Mouse (Mus musculus) left cerebral cortex, postnatal 36 days (tissue): ENCODE data around the gene Car7. TPM values are rescaled to one million over a fixed set of nuclear protein-coding genes. Genes with fewer than 3 reads are reported as not detected.
A peak's percentile ranks its signal among the peaks of the same experiment; 100 is the strongest.

Source experiments
- DNase-seq, 2 experiments: peaks; one replicate each; pipeline ENCODE4 v3.0.0; 2021 to 2022; ENCODE audit warnings: low spot score in 2 of 2, mixed read lengths in 1 of 2
- intact Hi-C: fragments of 180-260 bp; cut with DNase I; formaldehyde crosslinking; loops from one replicate; pipeline ENCODE4 v1.15.1; 2025
- total RNA-seq, 2 experiments: library from RNA; stranded (reverse); gene quantifications; 2 replicates each; pipeline ENCODE4 v1.2.3; 2021

The Car7 gene
- total RNA-seq = 10 to 100 TPM; 24.7 to 34.0 TPM

DNA sequence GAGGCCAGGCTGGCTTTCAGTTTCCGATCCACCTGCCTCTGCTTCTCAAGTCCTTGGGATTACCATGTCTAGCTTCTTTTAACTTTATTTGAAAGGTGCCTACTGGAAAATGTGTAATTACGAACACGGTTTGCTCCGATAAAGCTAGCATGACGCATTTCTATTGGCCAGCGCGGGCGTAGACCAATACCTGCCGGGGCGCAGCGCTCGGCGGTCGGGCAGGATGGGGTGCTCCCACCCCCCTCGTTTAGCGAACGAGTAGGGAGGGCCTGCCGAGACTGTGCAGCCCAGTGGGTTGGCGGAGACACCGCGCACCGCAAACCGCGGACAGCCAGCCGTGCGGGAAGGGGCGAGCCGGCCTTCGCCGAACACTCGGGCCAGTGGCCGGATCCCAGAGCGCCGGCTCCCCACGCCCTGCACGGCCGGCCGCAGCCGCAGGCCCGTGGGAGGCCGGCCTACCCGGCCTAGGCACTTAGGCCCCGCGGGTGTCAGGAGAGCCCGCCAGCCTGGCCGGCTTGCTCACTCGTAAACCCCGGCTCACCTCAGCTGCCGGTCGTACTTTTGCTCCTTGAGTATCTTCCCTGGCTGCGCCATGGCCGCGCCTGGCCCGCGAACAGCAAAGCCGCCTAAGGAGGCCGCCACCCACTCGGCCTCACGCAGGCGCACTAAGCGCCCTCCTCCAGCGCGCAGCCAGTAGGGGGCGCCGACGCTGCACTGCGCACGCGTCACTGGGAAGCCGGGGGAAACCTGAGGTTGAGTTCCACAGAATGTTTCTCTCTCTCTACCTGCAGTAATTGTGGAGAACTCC is at the start of gene Car7, which contains the start of gene Nae1:
Gene Car7, plus strand, starts transcription at position 719 of the 808 bp plus-strand sequence.
Gene Nae1, minus strand, starts transcription at position 667 of the 808 bp plus-strand sequence.
- intact Hi-C loops = loop anchor here (5.0 to 10.0 kb wide), 2 partner anchors 33 to 89 kb away; partner anchors contain the start of gene Dync1li2
- peak; percentile 93 to 94 for DNase-seq

DNA sequence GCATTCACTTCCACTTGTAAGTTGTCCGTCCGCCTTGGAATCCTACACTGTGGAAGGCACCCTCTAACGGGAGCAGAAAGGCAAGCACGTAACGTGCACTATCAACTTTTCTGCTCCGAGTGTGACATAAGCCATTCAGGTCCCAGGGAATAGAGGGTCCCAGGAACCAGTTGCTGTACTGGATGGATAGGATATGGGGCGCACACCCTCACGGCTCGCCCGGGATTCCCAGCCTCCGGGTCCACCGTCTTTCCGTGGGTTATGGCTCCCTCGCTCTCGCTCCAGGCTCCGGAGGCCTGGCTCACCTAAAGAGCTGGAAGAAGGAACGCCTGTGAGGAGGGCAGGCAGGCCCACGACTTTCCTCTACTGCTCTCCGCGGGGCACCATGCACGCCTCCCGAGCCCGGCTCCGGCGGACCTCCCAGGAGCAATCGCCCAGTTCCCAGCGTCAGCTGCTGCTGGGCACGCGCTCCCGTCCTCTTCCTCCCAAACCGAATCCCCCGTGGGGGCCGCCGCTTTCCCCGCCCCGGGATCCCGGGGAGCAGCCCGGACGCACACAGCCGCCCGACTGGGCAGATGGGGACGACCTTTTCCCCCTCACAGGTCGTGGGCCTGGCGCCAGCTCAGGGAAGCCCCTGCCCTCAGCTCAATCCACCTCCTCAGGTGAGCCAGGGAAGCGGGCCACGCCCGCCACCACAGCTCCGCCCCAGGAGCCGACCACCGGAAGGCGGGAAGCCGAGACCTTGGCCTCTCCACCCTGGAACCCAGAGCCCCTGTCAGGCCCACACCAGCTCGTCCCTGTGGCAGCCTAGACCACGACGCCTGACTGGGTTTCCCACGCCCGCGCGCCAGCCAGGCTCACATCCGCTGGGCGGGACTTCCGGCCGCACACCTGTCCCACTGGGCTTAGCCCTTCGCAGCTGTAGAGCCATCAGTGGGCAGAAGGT is 25.2 kb upstream of the Car7 start, which contains the start of gene Terb1:
Gene Terb1, minus strand, starts transcription at position 850 of the 946 bp plus-strand sequence.
- intact Hi-C loops = loop anchor here (10.0 kb wide), 1 partner anchor 165 kb away; no protein-coding TSS in a partner anchor
- DNase-seq = peak; percentile 43 to 57

DNA sequence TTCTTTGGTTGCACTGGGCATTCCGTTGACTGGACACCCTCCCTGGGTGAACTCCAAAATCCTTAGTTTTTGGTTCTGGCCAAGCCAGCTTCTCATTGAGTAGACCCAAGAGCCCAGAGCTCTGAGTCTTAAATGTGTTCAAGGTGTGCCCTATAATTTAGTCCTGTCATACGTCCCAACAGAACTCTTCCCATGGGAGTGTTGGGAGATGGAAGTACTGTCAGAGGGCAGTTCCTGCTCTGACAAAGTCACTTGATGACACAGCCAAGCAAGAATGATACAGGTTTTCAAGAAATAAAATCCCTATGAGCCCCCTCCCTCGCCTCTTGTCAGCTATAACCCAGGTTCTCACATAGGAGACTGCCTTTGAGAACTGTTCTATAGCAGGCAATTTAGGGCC is 24.4 kb upstream of the Car7 start:
- intact Hi-C loops = loop anchor here (10.0 kb wide), 1 partner anchor 165 kb away; no protein-coding TSS in a partner anchor
- DNase-seq = no peak

DNA sequence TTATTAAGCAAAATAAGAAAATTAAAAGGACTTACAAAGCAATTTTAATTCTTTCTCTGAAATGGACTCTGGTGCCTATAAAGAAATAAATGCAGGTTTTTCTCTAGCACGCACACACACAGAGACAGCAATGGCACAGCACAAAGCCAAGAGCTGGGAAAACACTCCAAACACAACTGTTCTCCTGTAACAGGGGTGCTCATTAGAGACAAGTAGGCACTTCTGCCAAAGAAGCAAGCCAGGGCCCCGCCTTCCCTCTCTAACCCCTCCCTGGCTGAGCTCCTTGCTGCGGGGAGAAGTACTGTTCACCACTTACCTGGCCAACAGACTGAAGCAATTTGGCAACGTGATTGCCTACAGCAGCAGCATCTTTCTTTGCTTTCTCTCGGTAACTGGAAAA is 16.6 kb upstream of the Car7 start:
- intact Hi-C loops = loop anchor here (10.0 kb wide), 1 partner anchor 173 kb away; no protein-coding TSS in a partner anchor
- no peak for DNase-seq

DNA sequence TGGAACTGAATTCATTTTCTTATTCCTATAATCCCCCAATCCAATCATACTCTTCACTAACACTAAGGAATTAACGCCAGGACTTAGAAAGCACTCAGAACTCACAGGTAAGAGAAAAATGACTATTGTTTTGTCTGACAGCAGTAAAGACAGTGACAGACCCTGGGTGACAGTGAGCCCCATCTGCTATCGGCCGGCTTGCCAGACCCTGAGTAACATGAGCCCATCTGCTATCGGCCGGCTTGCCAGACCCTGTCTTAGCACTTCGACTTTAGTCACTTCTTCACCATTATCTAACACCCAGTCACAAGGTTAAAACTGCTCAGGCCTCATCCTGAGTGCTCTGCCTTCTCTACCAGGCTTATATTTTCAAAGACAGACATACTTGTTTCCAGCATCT is 4.8 kb upstream of the Car7 start:
- intact Hi-C loops = loop anchor here (5.0 to 10.0 kb wide), 2 partner anchors 38 to 85 kb away; partner anchors contain the start of gene Dync1li2
- DNase-seq = no peak

DNA sequence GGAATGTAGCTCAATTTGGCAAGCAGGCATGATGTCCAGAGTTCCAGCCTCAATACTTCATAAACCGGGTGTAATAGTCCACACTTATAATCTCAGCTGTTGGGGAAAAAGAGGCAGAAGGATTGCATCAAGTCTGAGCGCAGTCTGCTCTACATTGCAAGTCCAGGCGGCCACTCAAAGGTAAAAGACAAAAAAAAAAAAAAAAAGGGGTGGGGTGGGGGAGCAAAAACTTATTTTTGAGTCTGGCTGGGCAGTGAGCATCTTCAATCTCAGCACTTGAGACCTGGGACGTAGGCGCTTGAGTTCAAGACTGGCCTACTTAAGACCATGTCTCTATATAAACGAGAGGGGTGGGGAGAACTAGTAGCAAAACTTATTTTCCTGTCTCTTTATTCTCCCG is 938 bp upstream of the Car7 start:
- intact Hi-C loops = loop anchor here (5.0 to 10.0 kb wide), 2 partner anchors 34 to 89 kb away; partner anchors contain the start of gene Dync1li2
- DNase-seq = no peak

DNA sequence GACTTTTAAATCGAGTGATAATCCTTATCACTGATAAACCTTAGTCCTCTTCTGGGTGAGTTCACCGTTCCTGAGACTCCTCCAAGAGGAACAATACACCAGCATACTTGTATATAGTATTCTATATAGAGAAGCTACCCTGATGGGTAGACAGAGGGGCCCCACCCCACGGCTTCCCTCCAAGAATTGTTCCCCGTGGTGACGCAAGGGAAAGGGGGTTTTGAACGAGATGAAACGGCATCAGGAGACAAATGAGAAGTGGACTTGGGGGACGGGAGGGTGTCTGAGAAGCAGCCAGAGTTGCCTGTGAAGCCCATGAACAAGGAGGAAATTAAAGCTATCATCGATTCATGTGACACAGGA is 271 bp downstream of the Car7 start:
- no peak for DNase-seq
- intact Hi-C loops = loop anchor here (5.0 to 10.0 kb wide), 2 partner anchors 33 to 90 kb away; partner anchors contain the start of gene Dync1li2

DNA sequence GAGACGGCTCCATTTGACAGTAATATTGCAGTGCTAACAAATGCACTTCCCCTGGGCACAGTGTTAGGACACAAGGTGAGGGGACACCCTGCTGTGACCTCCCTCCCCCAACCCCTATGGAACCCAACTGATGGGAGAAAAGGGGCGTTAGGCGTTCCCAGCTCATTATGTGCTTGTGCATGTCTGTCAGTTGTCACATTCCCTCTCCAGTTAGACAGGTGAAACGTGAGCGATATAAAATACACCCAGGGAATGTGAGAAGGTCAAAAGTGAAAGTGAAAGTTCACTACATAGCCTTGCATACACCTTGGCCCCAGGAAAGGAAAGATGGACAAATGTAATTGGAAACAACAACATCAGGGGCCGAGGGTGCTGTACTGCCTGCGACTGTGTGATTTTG is 889 bp downstream of the Car7 start:
- intact Hi-C loops = loop anchor here (10.0 kb wide), 1 partner anchor 91 kb away; the partner anchor contains the start of gene Dync1li2
- no peak for DNase-seq

DNA sequence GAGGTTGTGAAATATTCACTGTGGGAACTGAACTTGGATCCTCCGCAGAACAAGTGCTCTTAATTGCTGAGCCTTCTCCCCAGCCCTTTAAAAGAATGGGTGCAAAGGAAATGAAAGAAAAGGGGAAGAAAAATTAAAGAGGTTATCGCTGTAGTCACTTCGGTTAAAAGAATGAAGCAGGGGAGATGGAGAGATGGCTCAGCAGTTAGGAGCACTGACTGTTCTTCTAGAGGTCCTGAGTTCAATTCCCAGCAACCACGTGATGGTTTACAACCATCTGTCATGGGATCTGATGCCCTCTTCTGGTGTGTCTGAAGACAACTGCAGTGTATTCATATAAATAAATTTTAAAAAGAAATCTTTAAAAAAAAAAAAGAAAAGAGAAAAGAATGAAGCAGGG is 1.5 kb downstream of the Car7 start:
- intact Hi-C loops = loop anchor here (10.0 kb wide), 1 partner anchor 91 kb away; the partner anchor contains the start of gene Dync1li2
- no peak for DNase-seq

DNA sequence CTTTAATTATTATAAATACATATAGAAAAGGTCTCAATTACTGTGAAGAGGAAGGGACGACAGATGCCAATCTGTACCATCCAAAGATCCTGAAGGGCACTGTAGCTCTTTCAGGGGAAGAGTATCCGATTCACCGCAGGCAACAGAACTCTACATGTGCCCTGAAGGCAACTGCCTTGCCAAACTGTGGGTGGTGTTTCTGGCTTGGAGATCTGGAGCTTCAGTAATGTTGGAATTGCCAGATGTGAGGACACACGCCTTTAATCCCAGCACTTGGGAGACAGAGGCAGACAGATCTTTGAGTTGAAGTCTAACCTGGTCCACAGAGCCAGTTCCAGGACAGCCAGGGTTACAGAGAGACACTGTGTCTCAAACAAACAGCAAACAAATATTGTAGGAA is 4.4 kb downstream of the Car7 start:
- intact Hi-C loops = loop anchor here (10.0 kb wide), 1 partner anchor 94 kb away; the partner anchor contains the start of gene Dync1li2

DNA sequence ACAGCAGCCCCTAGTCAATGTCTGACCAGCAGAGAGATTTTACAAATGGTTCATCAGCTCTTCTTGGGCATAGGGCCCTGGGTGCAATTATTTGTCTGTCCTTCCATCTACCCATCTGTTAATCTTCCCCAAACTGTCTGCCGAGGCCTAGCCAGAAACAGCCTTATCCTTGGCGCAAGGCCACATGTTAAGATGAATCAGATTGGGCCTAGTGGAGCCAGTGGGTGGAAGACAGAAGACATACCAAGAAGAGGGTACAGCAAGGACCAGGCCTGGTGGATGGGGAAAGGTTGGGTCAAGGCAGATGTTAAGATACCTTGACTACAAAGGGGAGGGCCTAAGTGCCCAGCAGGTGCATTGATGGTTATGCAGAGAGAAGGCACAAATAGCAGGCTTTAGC is 5.1 kb downstream of the Car7 start:
- intact Hi-C loops = loop anchor here (10.0 kb wide), 1 partner anchor 95 kb away; the partner anchor contains the start of gene Dync1li2
- peak; percentile 52 to 59 for DNase-seq

More for the DNA sequence above, 4.4 kb downstream of the Car7 start:
- no peak for DNase-seq

DNA sequence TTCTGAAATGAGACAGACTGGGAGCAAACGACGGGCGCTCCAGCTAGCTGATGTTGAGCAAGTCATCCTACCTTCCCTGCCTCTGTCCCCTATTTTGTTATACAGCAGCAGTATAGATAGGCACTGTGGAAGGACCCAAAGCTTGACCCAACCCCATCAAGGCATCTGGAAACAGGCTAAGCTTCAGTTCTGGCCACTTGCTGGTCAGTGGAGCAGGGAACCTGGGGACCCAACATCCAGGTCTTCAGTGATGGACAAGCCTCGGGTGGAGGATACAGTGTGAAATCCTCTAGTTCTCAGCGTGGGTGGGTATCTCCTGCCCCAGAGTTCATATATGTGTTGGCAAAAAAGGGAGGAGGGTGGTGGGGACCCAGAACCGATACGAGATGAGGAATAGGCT is 5.7 kb downstream of the Car7 start:
- no peak for DNase-seq
- intact Hi-C loops = no loop called here

DNA sequence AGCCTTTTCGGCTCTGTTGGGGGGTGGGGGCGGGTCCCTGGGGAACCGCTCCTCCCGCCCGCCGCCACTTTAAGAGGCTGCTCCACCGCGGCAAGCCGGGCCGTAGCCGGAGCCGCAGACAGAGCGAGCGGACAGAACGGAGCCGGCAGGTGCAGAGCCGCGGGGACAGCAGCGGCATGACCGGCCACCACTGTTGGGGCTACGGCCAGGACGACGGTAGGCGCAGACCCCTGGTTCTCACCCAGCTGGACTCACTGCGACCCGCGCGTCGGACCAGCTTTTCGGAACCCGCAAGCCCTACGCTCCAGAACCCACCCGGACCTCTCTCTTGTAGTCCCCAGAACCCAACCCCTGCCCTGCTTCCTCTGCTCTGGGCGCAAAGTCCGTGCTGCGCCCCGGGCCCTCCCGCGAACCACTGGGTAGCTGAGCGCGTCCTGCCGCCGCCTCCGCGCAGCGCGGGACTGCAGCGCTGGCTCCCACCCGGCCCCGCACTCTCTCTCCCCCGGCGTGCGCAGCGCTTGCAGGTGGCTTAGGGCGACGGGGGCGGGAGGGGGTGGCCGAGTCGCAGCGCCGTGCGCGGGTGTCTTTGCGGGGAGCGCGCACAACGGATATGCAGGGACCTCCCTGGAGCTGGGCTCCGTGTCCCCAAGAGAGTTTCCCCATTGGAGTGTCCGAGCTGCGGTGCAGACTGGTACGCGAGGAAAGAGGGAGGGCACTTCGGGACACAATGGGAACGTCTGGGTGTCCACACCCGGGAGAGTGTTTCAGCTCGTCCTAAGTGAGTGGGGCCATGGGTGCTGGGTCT is 6.4 kb downstream of the Car7 start:
- intact Hi-C loops = no loop called here
- peak; percentile 69 to 78 for DNase-seq

DNA sequence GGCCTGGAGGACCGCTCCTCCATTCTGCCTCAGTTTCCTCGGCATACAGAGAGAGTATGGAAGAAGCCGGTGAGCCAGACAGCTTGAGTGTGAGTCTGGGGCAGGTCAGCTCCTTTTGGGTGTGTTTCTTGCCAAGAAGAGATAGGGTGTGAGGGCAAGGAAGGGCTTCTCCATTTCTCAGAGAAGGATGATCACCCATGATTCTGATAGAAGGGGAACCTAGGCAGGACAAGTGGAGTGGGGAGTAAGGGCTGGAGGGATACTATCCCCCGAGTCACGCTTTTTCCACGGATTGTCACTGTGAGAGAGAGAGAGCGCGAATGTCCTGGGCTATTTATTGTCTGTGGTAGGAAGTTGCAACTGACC is 7.0 kb downstream of the Car7 start:
- DNase-seq = no peak
- intact Hi-C loops = no loop called here

DNA sequence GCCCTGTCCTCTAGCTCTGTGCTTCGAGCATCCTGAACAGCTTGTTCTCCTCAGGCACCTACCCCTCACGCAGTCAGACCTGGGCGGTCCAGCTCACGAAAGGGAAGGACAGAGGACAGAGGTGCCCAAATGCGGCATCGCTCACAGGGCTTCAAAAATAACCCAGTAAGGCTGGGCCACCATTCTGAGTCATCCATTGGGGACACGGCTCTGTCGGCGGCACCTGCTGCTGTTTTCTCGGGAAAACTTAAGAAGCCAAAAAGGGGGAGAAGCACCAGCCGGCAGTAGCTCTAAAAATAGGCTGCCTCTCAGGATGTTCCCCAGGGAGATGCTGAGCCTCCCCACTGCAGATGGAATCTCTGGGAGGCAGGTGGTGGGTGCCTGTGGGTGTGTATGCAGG is 7.7 kb downstream of the Car7 start:
- peak; percentile 84 to 87 for DNase-seq
- intact Hi-C loops = no loop called here

DNA sequence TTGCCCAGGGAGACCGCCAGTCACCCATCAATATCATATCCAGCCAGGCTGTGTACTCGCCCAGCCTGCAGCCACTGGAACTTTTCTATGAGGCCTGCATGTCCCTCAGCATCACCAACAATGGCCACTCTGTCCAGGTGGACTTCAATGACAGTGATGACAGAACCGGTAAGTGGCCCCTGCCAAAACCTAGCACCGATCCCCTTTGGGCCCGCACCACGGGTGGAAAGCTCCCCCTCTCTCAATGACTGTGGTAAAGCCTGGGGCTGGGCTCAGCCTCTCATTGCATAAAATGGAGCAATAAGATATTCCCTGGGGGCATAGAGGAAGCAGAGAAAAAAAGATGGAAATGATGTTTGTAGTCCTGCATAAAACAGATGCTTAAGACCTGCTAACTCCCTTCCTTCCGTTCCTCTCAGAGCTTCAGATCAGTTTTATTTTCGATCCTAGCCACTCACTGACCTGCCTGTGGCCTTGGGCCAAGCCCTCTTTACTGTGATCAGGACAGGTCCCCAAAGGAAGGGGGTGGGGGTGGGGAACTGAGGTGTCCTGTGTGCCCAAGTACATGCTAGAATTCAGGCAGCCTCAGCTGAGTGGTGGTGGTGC is 9.1 kb downstream of the Car7 start:
- intact Hi-C loops = no loop called here

DNA sequence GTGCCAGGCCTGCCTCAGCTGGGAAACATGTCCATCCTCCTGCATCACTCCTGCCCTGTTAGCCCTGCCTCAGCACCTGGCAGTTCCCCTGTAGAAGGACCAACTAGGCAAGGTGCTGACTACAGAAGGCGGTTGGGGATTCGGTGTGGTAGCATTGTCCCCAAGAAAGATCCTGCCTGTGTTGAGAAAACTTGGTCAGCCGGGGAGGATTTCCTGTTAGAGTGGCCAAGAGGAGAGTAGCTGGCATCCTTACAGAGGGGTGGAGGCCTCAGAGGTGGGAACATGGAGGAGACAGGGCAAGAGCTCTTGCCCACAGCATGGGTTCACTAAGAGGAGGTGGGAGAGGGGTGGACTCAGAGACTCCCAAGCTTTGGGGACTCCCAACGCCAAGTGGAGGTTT is 20.7 kb downstream of the Car7 start:
- intact Hi-C loops = no loop called here
- DNase-seq = no peak

More for the DNA sequence above, 9.1 kb downstream of the Car7 start:
- DNase-seq = no peak

DNA sequence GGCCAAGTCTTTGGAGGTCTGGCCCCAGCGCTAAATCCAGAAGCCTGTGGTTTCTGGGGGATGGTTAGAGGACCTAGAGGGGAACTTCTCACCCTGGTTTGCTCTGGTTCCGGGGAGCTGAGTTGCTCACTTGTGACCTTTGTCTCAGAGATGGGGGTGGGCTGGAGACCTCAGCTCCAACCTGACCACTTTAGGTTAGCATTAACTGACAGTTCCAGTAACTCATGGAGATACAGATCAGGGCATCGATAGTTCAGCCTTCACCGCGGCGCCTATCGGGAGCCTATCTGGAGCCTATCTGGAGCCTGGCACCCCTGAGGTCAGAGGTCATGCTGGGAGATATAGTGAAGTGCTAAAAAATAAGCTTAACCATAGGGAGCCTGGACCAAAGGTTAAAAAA is 22.7 kb downstream of the Car7 start:
- intact Hi-C loops = no loop called here
- DNase-seq = no peak
